Mouse (Mus musculus): ENCODE results near the gene Tmem43. TPM values are rescaled to one million over a fixed set of nuclear protein-coding genes. Genes with fewer than 3 reads are reported as not detected.

The Tmem43 gene
- total and polyA plus RNA-seq, 2 experiments from 2014 or later: 16.9 to 41.3 TPM

GRCm38 (mm10) chr6:91509326-91509725 lies 35.8 kb downstream of the Tmem43 start:
- DNase-seq (ENCODE audit: low spot score) (peak; percentile 55), ATAC-seq (ENCODE audit: insufficient read depth, low read depth) (peak; percentile 79; the same call in 1 of the 2 replicates)
- TF ChIP-seq EP300 (IDR thresholded peaks at IDR 0.05; ENCODE audit: low read depth): no peak
- TF ChIP-seq CTCF (IDR thresholded peaks at IDR 0.05; ENCODE audit: low read depth): peak; percentile 81
- H3K9me3 ChIP-seq (replicated peaks; ENCODE audit: control insufficient read depth, low read length): no peaks in the 10 kb centered on the region
- no peaks in the 10 kb centered on the region for H3K27me3 ChIP-seq (ENCODE audit: control insufficient read depth, insufficient read depth, low read length)
- no peak overlapping the region for H3K9ac ChIP-seq (replicated peaks; ENCODE audit: low read depth, low read length)
- 36% methylated on average over 7 of the region's 7 CpGs for WGBS
- H3K27ac ChIP-seq (ENCODE audit: low read depth): no peak overlapping the region
- H3K36me3 ChIP-seq (replicated peaks; ENCODE audit: control insufficient read depth, insufficient read depth, low read length): peaks cover 46% of the 10 kb centered on the region
- H3K4me2 ChIP-seq (ENCODE audit: low read depth, low read length): no peak overlapping the region
- H3K4me3 ChIP-seq (ENCODE audit: low read depth, low read length): no peak overlapping the region
- H3K4me1 ChIP-seq (ENCODE audit: control insufficient read depth, insufficient read depth): no peaks in the 10 kb centered on the region

GRCm38 (mm10) chr6:91510211-91510610 lies 36.7 kb downstream of the Tmem43 start:
- Histone ChIP-seq H3K4me1 (ENCODE audit: control insufficient read depth, insufficient read depth) (no peaks in the 10 kb centered on the region), H3K4me2 (ENCODE audit: low read depth, low read length) (no peak overlapping the region), H3K4me3 (ENCODE audit: low read depth, low read length) (no peak overlapping the region), H3K9me3 (replicated peaks; ENCODE audit: control insufficient read depth, low read length) (no peaks in the 10 kb centered on the region), H3K27ac (ENCODE audit: low read depth) (no peak overlapping the region), H3K9ac (replicated peaks; ENCODE audit: low read depth, low read length) (no peak overlapping the region), H3K36me3 (replicated peaks; ENCODE audit: control insufficient read depth, insufficient read depth, low read length) (peaks cover 37% of the 10 kb centered on the region), H3K27me3 (ENCODE audit: control insufficient read depth, insufficient read depth, low read length) (no peaks in the 10 kb centered on the region)
- no peak for ATAC-seq (ENCODE audit: insufficient read depth, low read depth)
- WGBS: 66% methylated on average over 10 of the region's 10 CpGs
- TF ChIP-seq CTCF (IDR thresholded peaks at IDR 0.05; ENCODE audit: low read depth): no peak
- no peak for TF ChIP-seq EP300 (IDR thresholded peaks at IDR 0.05; ENCODE audit: low read depth)
- no peak for DNase-seq (ENCODE audit: low spot score)

- TF ChIP-seq CTCF (IDR thresholded peaks at IDR 0.05; ENCODE audit: low read depth): no peak
- no peak for TF ChIP-seq EP300 (IDR thresholded peaks at IDR 0.05; ENCODE audit: low read depth)
- Histone ChIP-seq H3K9ac (replicated peaks; ENCODE audit: low read depth, low read length) (no peak overlapping the region), H3K9me3 (replicated peaks; ENCODE audit: control insufficient read depth, low read length) (no peaks in the 10 kb centered on the region), H3K4me1 (ENCODE audit: control insufficient read depth, insufficient read depth) (peaks cover 9% of the 10 kb centered on the region; the same call in 1 of the 2 replicates), H3K4me2 (ENCODE audit: low read depth, low read length) (no peak overlapping the region), H3K4me3 (ENCODE audit: low read depth, low read length) (no peak overlapping the region), H3K27ac (ENCODE audit: low read depth) (no peak overlapping the region), H3K36me3 (replicated peaks; ENCODE audit: control insufficient read depth, insufficient read depth, low read length) (peaks cover 15% of the 10 kb centered on the region), H3K27me3 (ENCODE audit: control insufficient read depth, insufficient read depth, low read length) (no peaks in the 10 kb centered on the region)
- no peak for ATAC-seq (ENCODE audit: insufficient read depth, low read depth)
- no peak for DNase-seq (ENCODE audit: low spot score)
Measured at GRCm38 (mm10) chr6:91514135-91514534, 40.6 kb downstream of the Tmem43 start.

- Histone ChIP-seq H3K9me3 (replicated peaks; ENCODE audit: control insufficient read depth, low read length) (no peaks in the 10 kb centered on the region), H3K4me2 (ENCODE audit: low read depth, low read length) (peak overlapping the region; percentile 95), H3K9ac (replicated peaks; ENCODE audit: low read depth, low read length) (peak overlapping the region; percentile 89), H3K4me3 (ENCODE audit: low read depth, low read length) (peak overlapping the region; percentile 94), H3K36me3 (replicated peaks; ENCODE audit: control insufficient read depth, insufficient read depth, low read length) (peaks cover 22% of the 10 kb centered on the region), H3K27me3 (ENCODE audit: control insufficient read depth, insufficient read depth, low read length) (no peaks in the 10 kb centered on the region), H3K4me1 (ENCODE audit: control insufficient read depth, insufficient read depth) (peaks cover 9% of the 10 kb centered on the region; the same call in 1 of the 2 replicates), H3K27ac (ENCODE audit: low read depth) (no peak overlapping the region)
- 31% methylated on average over 10 of the region's 10 CpGs for WGBS
- DNase-seq (ENCODE audit: low spot score) (no peak), ATAC-seq (ENCODE audit: insufficient read depth, low read depth) (no peak)
- TF ChIP-seq EP300 (IDR thresholded peaks at IDR 0.05; ENCODE audit: low read depth) (no peak), CTCF (IDR thresholded peaks at IDR 0.05; ENCODE audit: low read depth) (no peak)
Measured at GRCm38 (mm10) chr6:91514737-91515362, 41.3 kb downstream of the Tmem43 start.

- H3K4me1 ChIP-seq (ENCODE audit: control insufficient read depth, insufficient read depth): peaks cover 9% of the 10 kb centered on the region; the same call in 1 of the 2 replicates
- peak; percentile 99 for ATAC-seq (ENCODE audit: insufficient read depth, low read depth)
- H3K9me3 ChIP-seq (replicated peaks; ENCODE audit: control insufficient read depth, low read length): no peaks in the 10 kb centered on the region
- H3K9ac ChIP-seq (replicated peaks; ENCODE audit: low read depth, low read length): peak within 1 kb of the TSS; percentile 89
- DNase-seq (ENCODE audit: low spot score): peak; percentile 92
- peak within 1 kb of the TSS; percentile 70 for H3K27ac ChIP-seq (ENCODE audit: low read depth)
- TF ChIP-seq EP300 (IDR thresholded peaks at IDR 0.05; ENCODE audit: low read depth) (peak; percentile 90), CTCF (IDR thresholded peaks at IDR 0.05; ENCODE audit: low read depth) (no peak)
- H3K4me2 ChIP-seq (ENCODE audit: low read depth, low read length): peak within 1 kb of the TSS; percentile 95
- peak within 1 kb of the TSS; percentile 94 for H3K4me3 ChIP-seq (ENCODE audit: low read depth, low read length)
- H3K36me3 ChIP-seq (replicated peaks; ENCODE audit: control insufficient read depth, insufficient read depth, low read length): peaks cover 31% of the 10 kb centered on the region
- 0% methylated on average over 79 of the region's 80 CpGs for WGBS
- H3K27me3 ChIP-seq (ENCODE audit: control insufficient read depth, insufficient read depth, low read length): no peaks in the 10 kb centered on the region
Measured at GRCm38 (mm10) chr6:91515545-91516449, 42.3 kb downstream of the Tmem43 start, which contains the start of the genes Xpc and Lsm3. Xpc (minus strand) TSS chr6:91515888. Lsm3 (plus strand) TSS chr6:91515928.

All from heart, postnatal 0 days (tissue).